Mouse (Mus musculus): ENCODE measurements at regions not wholly inside any gene's neighbourhood (a gene's known extent, or its start where the extent isn't known, plus 50 kb on each side); places are given as distances from the start of the nearest gene placed in this dataset.

DNA sequence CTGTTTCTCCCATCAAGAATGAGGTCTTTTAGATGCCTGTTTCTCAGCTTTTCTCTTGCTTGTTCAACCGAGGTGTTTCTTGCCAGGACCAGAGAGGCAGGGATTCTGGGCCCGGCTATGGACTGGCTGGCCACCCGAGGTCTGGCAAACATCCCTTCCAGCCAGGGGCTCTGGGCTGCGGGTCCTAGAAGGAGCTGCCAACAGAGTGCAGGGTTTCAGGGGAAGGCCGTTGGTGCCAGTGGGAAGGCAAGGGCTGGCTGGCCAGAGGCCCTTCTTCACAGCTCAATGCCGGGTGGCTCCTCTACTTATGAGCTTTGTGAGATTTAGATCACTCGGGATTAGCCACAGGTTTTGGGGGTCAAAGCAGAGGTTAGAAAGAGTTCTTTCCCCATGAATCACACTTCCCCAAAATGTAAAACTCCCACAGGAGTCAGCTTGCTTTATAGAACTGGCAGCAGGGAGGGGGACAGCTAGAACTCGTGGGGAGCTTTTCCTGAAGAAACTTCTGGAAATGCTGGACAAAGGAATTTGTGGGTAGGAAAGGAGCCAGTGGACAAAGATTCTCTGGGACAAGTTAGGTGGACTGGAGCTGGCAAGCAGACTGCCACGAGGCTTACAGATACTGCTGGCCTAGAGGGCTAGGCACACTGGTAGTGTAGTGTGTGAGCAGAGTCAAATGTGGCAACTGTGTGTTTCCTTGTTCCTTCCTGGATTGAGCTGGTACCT is 104.1 kb upstream of the Vps8 start:
- DNase-seq (ENCODE audit: low read depth, low spot score) = no peak

DNA sequence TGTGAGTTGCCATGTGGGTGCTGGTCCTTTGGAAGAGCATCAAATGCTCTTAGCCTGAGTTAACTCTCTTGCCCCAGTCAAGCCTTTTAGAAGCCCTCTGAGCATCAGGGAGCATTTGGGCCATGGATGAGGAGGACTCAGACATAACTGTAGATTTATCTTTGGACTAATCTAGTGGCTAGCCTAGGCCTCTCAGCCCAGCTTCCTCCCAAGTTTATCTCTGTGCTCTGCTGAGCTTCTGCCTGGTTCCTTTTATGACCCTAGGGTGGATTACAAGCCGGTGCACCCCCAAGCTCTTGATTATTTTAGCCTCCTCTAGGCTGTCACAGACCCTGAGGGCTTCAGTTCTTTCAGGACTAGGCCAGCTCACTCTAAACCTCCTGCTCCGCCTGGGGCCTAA is 102.6 kb upstream of the Vps8 start:
- no peak for DNase-seq (ENCODE audit: low read depth, low spot score)

DNA sequence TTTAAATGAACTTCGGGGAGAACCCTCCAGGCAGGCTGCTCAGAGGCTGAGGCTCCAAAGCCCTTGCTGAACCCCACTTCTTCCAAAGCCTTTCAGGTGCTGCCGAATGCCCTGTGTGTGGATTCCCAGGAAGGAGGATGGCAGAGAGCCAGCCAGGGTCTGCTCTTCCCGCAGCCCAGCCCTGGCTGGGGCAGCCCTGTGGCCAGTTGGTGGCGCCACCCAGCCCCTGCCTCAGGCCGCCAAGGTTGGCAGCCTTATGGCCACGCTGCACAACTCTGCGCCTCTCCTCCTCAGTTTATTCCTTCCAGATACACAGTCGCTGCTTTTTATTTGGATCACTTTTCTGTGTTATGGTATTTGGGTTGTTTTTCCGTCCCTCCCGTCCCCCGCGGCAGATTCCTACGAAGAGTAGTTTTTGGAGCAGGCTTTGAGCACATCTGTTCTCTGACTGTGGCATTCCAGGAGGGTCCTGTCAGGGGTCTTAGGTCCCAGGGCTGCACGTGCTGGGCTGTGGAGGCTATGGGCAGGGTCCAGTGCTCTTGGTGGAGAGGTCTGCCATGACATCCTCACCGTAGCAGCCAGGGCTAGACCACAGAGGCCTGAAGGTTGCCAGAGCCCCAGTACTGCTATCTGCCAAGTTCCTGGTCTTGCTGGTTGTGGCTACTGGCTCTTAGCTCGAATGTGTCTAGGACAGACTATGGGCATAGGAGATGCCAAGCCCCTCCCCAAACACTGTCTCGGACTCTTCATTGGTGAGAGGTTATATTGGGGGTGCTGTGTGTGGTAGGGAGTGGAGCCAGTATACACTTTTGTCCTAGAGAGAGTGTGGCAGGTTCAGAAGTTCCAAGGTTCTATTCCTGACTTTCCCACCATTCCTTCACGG is 101.5 kb upstream of the Vps8 start:
- DNase-seq (ENCODE audit: low read depth, low spot score) = no peak

DNA sequence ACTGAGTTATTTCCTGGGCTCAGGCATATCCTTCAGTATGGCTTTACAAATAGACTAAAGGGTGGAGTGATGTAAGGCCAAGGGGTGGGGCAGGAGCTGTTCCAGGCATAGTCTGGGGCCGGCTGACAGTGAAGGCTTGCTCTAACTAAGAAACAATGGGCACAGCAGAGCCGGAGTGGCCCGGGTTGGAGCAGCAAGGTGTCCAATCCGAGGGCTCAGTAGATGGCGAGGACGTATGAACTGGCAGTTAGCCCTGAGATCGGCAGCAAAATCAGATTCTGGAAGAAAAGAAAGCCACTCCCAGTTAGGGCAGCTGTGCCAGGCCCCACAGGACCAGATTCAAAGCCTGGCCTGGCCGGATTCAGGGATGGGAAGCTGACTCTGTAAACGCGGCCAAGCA is 100.5 kb upstream of the Vps8 start:
- no peak for DNase-seq (ENCODE audit: low read depth, low spot score)

DNA sequence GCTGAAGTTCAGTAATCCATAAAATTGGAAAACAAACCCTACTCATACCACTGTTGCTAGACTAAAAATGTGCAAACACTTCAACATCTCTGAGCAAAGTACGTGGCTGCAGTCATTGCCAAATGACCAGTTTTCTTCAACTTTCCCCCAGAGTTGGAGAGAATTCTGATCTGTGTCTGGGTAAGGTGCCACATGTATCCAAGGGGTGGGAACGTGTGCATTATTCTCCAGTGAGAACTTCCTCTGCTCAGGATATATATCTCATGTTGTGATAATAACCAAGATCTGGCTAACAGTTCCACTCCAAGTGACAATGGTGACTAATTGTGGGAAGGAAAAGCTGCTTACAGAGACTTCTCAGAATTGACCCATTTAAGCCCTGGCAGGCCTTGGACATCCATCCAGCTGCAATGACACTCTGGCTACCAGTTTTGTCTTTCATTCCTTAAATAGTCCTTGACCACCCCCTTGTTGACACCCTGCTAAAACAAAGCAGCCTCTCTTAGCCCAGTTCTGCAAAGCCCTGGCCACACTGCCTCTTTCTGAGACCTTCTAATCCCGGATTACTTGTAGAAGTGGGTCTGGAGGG is 99.4 kb upstream of the Vps8 start:
- no peak for DNase-seq (ENCODE audit: low read depth, low spot score)

DNA sequence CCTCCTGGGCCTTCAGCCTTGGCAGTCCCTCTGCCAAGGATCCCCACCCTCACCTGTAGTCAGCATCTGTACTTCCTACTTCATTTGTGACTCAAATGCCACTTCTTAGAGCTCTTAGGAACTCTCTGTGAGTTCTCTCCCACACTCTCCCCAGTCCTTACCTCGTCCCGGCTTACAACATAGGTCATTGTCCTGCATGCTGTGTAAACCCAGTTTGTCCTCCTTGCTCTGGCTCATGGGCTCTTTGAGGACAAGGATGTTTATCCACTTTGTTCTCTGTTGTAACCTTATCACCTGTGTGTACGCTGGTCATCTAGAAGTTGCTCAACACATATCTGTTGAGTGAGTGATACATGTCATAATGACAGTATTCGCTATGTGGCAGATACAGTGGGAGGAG is 94.9 kb upstream of the Vps8 start:
- no peak for DNase-seq (ENCODE audit: low read depth, low spot score)

DNA sequence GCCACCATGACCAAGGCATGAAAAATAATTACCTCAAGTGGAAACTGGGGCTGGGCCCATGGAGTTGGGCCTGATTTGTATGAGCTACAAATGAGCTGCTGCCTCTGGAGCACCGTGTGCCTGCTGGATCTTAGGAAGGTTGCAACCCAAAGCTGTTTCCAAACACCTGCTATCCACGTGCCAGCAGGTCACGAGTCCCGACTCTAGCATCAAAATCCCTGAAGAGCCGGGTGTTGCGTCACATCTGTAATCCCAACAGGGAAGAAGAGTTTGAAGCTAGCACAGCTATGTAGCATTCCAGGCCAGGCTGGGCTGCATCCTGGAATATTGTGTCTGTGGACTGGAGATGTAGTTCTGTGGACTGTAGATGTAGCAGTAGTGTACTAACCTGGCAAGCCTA is 93.7 kb upstream of the Vps8 start:
- no peak for DNase-seq (ENCODE audit: low read depth, low spot score)

DNA sequence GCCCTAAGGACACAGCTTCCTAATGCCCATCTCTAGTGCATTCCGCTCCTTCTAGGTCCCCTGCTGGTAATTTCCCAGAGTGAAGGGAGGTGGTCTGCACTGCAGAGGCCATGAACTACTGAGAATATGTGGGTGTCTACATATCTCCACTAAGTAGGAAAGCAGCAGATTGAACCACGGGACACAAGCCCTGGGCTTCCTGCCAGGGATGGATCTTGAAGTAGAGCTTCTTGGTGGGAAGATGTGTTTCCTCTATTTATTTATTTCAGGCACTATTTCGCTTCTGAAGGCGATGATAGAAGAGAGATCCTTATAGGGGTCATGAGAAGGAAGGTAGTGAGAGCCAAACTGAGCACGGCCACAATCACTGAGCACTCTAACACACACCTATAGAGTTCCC is 91.7 kb upstream of the Vps8 start:
- DNase-seq (ENCODE audit: low read depth, low spot score) = no peak

DNA sequence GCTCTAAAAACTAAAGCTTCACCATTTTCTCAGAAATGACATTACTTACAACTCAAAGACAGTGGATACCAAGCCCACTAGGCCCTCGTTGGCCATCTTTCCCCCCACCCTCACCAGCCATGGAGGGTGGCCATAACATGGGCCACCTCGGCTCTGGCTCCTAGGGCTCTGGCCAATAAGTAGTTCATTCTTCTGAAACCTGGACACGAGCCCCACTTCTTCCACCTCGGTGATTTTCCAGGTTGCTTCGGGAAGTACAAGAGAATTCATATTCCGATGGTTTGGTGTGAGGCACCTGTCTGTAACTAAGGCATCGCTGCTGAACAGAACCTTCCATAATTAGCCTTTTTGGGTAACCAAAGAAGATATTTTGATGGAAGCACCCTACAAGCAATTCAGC is 90.5 kb upstream of the Vps8 start:
- no peak for DNase-seq (ENCODE audit: low read depth, low spot score)

DNA sequence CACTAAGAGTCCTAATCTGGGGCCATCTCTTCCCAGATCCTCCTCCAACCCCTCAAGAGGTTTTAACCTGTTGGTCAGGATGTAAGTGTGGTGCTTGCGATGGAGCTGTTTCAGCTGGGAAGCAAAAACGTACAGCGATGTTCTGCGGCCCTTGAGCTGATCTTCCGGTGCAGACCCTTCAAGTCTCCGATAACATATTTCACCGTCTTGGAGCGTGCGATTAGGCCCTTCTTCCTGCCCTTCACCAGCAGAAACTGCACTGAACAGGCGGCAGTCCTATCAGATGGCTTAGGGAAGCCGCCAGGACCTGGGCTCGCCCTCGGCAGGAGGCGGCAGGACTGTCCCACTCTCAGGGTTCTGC is 90.1 kb upstream of the Vps8 start:
- DNase-seq (ENCODE audit: low read depth, low spot score) = no peak

DNA sequence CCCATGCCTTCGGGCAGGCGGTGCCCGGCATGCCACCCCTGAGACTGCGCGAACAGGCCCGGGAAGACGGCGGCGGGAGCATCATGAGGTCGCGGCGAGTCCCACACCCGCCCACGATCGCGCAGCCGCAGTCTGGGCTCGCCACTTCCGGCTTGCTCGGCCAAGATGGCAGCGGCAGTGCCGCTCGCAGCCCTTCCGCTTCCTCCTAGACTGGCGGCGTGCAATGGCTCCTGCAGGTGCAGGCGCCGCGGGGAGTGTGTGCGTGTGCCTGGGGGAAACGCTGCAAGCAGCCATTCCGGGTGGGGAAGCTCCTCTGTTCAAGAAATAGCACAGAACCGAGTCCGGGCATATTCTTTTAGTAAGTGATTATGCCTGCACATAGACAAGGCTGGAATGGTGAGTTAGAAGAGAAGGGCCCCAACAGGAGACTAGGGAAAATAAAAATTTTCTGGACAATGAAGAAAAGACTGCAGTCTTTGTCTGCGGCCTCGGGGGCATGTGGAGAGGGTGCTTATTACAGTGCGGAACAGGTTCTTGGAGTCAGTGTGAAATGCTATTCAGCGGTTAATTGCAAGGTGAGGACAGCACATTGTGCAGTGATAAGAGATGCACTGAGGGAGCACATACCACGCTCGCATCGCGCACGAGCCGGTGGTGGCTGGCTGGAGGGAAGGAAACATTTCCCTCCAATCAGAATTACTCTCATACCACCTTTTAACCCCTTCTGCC is 89.5 kb upstream of the Vps8 start:
- peak; percentile 82 for DNase-seq (ENCODE audit: low read depth, low spot score)

DNA sequence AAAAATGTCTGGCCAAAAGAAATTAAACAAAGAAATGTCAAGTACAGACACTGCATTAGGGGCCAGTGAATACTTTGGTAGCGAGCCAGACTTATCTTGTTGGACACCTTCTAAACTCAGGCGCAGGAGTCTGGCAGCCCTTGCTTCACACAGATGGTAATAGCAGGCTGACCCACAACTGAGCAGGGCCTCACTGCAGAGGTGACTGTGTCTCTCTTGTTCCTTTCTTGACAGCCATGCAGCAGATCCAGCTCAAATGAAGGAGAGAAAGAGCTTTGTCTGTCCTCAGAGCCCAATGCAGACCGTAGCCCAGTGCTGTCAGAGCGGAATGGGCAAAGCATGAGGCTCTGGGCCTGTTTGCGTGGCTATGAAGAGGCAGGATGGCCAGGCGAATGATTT is 83.9 kb upstream of the Vps8 start:
- DNase-seq (ENCODE audit: low read depth, low spot score) = no peak

DNA sequence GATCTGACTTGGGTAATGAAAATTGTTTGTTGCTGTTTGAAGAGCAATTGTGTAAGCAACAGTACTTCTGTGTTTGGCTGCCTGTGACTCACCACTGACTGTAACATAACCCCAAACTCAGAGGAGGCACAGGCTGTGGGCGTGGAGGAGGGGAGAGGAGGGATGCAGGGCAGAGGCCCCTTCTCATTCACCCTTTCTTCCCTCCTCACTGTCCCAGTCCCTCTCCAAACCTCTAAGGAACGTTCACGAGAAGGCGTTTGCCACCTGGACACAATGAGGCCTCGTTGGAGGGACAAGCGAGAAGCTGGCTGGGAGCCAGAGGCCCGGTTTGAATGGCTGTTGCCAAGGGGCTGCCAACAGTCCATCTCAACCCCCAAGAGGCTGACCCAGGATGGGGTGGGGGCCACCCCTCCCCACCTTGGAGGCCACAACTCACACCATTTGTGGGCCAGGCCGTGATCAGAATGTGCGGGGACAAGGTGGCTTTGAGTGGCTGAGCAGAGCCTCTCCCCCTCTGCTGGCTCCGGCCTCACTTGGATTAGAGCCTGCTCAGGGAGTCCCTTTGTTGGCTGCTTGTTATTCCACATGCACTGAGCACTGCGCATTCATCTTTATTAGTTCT is 83.3 kb upstream of the Vps8 start:
- DNase-seq (ENCODE audit: low read depth, low spot score) = no peak

DNA sequence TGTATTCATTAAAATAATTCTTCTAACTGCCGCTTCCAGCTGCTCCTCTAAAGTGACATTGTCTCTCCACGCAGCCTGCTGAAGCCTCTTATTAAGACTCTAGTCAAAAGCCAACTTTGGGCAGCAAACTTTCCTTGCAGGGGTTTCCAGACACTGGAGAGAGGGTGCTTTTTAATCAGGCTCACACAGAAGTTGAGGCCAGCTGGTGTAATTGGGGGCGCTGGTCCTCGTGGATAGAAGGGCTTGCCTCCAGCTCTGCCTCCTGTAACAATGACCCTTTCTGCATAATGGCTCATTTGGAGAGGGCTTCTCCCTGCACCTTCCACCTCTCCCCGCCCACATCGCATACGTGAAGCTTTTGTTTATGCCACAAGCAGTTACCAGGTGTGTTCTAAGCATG is 82.8 kb upstream of the Vps8 start:
- no peak for DNase-seq (ENCODE audit: low read depth, low spot score)

DNA sequence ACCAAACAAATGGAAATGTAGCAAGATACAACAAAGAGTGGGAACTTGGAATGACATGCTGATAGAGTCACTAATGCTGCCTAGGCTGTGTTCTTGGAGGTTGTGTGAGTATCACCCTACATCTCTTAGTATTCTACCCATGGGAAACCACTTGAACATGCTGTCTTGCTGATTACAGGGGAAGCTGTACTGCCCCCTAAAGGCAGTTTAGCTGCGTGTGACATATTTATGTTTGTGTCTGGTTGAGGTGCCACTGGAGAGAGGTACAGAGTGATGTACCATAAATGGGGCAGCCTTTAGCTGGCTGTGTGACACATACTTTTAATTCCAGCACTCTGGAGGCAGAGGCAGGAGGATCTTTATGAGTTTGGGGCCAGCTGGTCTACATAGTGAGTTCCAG is 73.0 kb upstream of the Vps8 start:
- DNase-seq (ENCODE audit: low read depth, low spot score) = no peak

DNA sequence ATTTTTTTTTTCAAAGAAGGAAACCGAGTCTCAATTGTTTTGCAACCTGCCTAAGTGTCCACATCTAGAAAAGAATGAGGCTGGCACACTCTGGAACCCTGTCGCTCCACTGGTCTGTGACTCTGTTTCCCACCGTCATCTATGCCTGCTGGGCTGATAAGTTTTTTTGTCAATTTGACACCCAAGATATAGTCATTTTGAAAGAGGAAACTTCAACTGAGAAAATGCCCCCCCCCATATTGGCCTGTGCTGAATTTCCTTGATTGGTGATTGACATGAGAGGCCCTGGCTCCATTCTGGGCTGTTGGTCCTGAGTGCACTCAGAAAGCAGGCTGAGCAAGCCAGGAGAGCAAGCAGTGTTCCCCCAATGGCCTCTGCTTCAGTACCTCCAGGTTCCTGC is 71.6 kb upstream of the Vps8 start:
- no peak for DNase-seq (ENCODE audit: low read depth, low spot score)

DNA sequence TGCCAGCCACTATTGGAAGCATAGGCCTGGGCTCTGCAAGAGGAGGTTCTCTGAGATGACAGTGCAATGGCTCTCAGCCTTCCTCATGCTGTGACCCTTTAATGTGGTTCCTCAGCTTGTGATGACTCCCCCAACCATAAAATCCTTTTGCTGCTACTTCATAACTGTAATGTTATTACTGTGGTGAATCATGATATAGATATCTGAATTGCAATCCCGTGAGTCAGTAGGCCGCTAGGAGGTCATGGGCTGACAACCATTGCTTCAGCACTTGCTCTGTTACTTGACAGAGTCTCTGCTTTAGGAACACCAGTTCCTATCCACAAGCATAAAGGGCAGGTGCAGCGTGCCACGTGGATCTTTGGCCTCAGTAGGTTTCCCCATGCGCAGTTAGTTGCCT is 69.8 kb upstream of the Vps8 start:
- no peak for DNase-seq (ENCODE audit: low read depth, low spot score)

DNA sequence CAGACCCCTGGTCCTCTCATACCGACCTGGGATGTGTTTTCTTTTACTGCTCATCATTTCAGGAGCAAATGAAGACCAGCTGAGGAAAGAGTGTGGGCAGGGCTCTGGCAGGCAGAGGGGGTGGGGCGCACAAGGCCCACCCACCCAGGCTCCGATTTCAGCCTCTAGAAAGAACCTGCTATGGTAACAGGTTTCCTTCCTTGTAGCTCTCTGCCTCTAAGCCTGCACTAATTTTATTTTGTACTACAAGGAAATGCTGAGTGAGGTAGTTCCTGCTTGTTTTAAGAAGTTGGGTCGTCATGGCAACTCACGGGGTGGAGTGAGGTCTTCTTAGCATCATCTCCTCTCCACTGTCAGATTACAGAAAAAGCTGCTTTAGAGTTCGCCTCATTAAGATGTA is 69.4 kb upstream of the Vps8 start:
- DNase-seq (ENCODE audit: low read depth, low spot score) = no peak

DNA sequence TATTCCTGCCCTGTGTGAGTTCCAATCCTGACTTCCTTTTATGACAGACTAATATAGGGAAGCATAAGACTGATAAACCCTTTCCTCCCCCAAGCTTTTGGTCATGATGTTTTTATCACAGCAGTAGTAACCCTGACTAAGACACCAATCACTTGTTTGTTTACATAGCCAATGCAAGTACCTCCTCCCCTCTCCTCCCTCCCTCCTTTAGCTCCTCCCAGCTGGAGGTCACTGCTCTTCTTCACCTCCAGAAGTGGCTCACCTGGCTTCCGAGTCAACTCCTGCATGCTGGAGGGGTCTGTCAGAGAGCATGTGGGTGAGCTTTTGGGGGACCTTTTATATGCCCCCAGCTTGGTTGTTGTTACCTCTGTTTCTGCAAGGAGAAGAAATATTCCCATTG is 67.3 kb upstream of the Vps8 start:
- DNase-seq (ENCODE audit: low read depth, low spot score) = no peak

DNA sequence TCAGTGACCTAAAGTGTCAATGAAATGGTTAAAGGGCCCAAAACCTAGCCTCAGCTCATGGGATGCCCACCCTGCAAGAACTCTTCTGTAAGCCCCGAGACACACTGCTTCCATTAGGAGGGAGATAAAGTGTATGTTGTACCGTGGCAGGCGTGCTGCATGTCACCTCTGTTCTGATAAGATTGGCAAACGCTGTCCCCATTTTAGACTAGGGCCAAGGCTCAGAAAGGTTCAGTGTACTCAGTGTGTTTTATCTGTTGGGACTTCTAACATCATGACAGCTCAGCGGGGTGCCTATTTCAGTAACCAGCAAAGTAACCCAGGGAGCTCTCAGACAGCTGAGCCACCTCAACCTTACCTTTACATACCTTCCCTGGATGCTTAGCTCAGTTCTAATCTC is 65.5 kb upstream of the Vps8 start:
- no peak for DNase-seq (ENCODE audit: low read depth, low spot score)

DNA sequence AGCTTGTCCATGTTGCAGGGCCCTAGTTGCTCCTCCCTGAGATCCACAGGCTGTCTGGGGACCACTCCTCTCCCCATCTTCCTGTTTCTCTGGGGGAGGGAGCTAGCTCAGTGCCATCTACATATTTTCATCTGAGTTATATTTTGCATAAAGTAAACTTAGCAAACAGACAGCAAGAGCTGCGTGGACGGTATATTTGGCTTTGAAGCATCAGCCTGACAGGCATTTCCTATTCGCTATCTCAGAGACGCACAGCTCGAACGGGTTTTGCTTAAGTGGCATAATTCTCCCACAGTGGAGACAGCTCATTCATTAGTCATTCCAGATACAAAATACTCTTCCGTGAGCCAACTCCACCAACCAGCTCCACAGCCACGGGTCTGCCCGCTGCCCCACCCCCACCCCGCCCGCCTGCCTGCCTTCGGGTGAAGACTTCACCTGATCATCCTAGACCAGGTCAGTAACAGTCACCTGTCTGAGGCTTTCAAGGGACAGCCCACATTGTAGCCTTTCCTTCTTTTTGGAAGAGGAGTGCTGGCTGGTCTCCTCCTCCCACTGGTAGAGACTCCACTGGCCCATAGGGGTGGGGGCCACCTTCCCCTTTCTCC is 64.5 kb upstream of the Vps8 start:
- no peak for DNase-seq (ENCODE audit: low read depth, low spot score)
